Mouse (Mus musculus): ENCODE measurements at regions not wholly inside any gene's neighbourhood (a gene's known extent, or its start where the extent isn't known, plus 50 kb on each side); places are given as distances from the start of the nearest gene placed in this dataset.

GRCm38 (mm10) chr14:90488301-90488700, 2017.1 kb upstream of the Pcdh20 start:
- DNase-seq (ENCODE audit: low spot score in 2 of 2): no peak

- DNase-seq (ENCODE audit: low spot score in 2 of 2): no peak
These were observed 1976.8 kb upstream of the Pcdh20 start for GRCm38 (mm10) chr14:90447971-90448370.

- DNase-seq (ENCODE audit: low spot score in 2 of 2): peak; percentile 1
These were observed 1961.8 kb upstream of the Pcdh20 start for GRCm38 (mm10) chr14:90432874-90433543.

- DNase-seq (ENCODE audit: low spot score in 2 of 2): no peak
These were observed 1941.5 kb upstream of the Pcdh20 start for GRCm38 (mm10) chr14:90412707-90413106.

- DNase-seq (ENCODE audit: low spot score in 2 of 2): no peak
These were observed 1935.2 kb upstream of the Pcdh20 start for GRCm38 (mm10) chr14:90406350-90406749.

- DNase-seq (ENCODE audit: low spot score in 2 of 2): no peak
These were observed 1934.3 kb upstream of the Pcdh20 start for GRCm38 (mm10) chr14:90405476-90405875.

- no peak for DNase-seq (ENCODE audit: low spot score in 2 of 2)
These were observed 1896.2 kb upstream of the Pcdh20 start for GRCm38 (mm10) chr14:90367256-90367936.

GRCm38 (mm10) chr14:90334541-90334940, 1863.3 kb upstream of the Pcdh20 start:
- no peak for DNase-seq (ENCODE audit: low spot score in 2 of 2)

- DNase-seq (ENCODE audit: low spot score in 2 of 2): peak in 1 of 2 experiments; percentile 7
These were observed 1824.3 kb upstream of the Pcdh20 start for GRCm38 (mm10) chr14:90295456-90295855.

- no peak for DNase-seq (ENCODE audit: low spot score in 2 of 2)
These were observed 1774.8 kb upstream of the Pcdh20 start for GRCm38 (mm10) chr14:90246042-90246441.

- no peak for DNase-seq (ENCODE audit: low spot score in 2 of 2)
These were observed 1761.5 kb upstream of the Pcdh20 start for GRCm38 (mm10) chr14:90232661-90233060.

GRCm38 (mm10) chr14:90200294-90200693, 1729.1 kb upstream of the Pcdh20 start:
- DNase-seq (ENCODE audit: low spot score in 2 of 2): no peak

- DNase-seq (ENCODE audit: low spot score in 2 of 2): no peak
These were observed 1726.6 kb upstream of the Pcdh20 start for GRCm38 (mm10) chr14:90197791-90198190.

- no peak for DNase-seq (ENCODE audit: low spot score in 2 of 2)
These were observed 1701.5 kb upstream of the Pcdh20 start for GRCm38 (mm10) chr14:90172729-90173128.
